ENCODE assay signal across 8 mouse cellular contexts in genomic region chr12:64966101-64966631, GRCm38 (mm10). TPM values are rescaled to one million over a fixed set of nuclear protein-coding genes. Genes with fewer than 3 reads are reported as not detected.
DNase-seq lines count a peak whose midpoint lies in the region; ATAC-seq and TF ChIP-seq lines count a peak whose summit lies in the region.

No protein-coding gene starts in this region.

- H3K36me3 ChIP-seq in E14TG2a.4 (ENCODE audit: insufficient read depth, low read length): peaks cover 25% of the 10 kb centered on the region
- no peaks in the 10 kb centered on the region for H3K36me3 ChIP-seq in forebrain, embryonic 14.5 days (ENCODE audit: control insufficient read depth, insufficient read depth, low read length)

- H3K4me2 ChIP-seq in forebrain, embryonic 14.5 days (ENCODE audit: low read length): peak overlapping the region; percentile 96

- peaks cover 19% of the 10 kb centered on the region for H3K9me3 ChIP-seq in E14TG2a.4 (ENCODE audit: low read length)
- H3K9me3 ChIP-seq in forebrain, embryonic 14.5 days (replicated peaks; ENCODE audit: control insufficient read depth, low read length): no peaks in the 10 kb centered on the region

- WGBS in forebrain, embryonic 14.5 days: under 1% methylated on average over 44 of the region's 44 CpGs

- H3K4me3 ChIP-seq in E14TG2a.4 (replicated peaks; ENCODE audit: low read length): peak overlapping the region; percentile 95
- peak overlapping the region; percentile 87 for H3K4me3 ChIP-seq in forebrain, embryonic 14.5 days (ENCODE audit: low read depth, low read length)

- peak overlapping the region; percentile 85 for H3K9ac ChIP-seq in forebrain, embryonic 14.5 days (ENCODE audit: low read length)

- peaks cover 31% of the 10 kb centered on the region for H3K4me1 ChIP-seq in E14TG2a.4 (replicated peaks; ENCODE audit: low read depth, low read length)
- peaks cover 30% of the 10 kb centered on the region for H3K4me1 ChIP-seq in forebrain, embryonic 14.5 days (ENCODE audit: control insufficient read depth, insufficient read depth, low read length)

- peak; percentile 48 for DNase-seq in adrenal gland, postnatal 25 days
- peak; percentile 49 for DNase-seq in forebrain, embryonic 14.5 days (ENCODE audit: low spot score)
- DNase-seq in heart, postnatal 4 days: peak; percentile 62
- peak; percentile 48 to 55 for DNase-seq in layer of hippocampus, postnatal 14 days (ENCODE audit: low spot score in 2 of 2)
- peak; percentile 37 for DNase-seq in lung, postnatal 14 days
- peak; percentile 39 for DNase-seq in right cerebral cortex, adult 18-20 months
- DNase-seq in urinary bladder, postnatal 25 days (ENCODE audit: low spot score): peak; percentile 46

- H3K27ac ChIP-seq in forebrain, embryonic 14.5 days (ENCODE audit: low read depth, low read length): peak overlapping the region; percentile 86

- no peak for TF ChIP-seq CTCF in E14TG2a.4 (conservative IDR thresholded peaks at IDR 0.05; ENCODE audit: low read length)

- ATAC-seq in forebrain, embryonic 14.5 days: peak; percentile 25

- no peaks in the 10 kb centered on the region for H3K27me3 ChIP-seq in E14TG2a.4 (ENCODE audit: insufficient read depth, low read length)
- H3K27me3 ChIP-seq in forebrain, embryonic 14.5 days (replicated peaks; ENCODE audit: control insufficient read depth, insufficient read depth, low read length): no peaks in the 10 kb centered on the region

RNA-seq across cellular contexts. Expression of gene Togaram1, which starts 0.6 kb away (rescaled TPM):
- total RNA-seq in adrenal gland, postnatal 25 days (2021): 36.8 and 37.1 TPM in 2 replicates
- polyA plus RNA-seq in forebrain, embryonic 14.5 days (2014; fragmentation: Nextera tagmentation; extraction: Ambion mirVana): 20.3 and 27.8 TPM in 2 replicates
- total RNA-seq in heart, postnatal 4 days (2021): 10 to 100 TPM; 16.5 to 18.9 TPM
- 10 to 100 TPM; 37.7 to 38.0 TPM for total RNA-seq in layer of hippocampus, postnatal 14 days (2021)

RNA-seq across cellular contexts. Expression of gene Klhl28, which starts 0.8 kb away (rescaled TPM):
- 13.0 and 14.5 TPM in 2 replicates for total RNA-seq in adrenal gland, postnatal 25 days (2021)
- 33.5 and 37.2 TPM in 2 replicates for polyA plus RNA-seq in forebrain, embryonic 14.5 days (2014; fragmentation: Nextera tagmentation; extraction: Ambion mirVana)
- 10 to 100 TPM; 12.9 to 13.0 TPM for total RNA-seq in heart, postnatal 4 days (2021)
- 10 to 100 TPM; 21.4 to 23.8 TPM for total RNA-seq in layer of hippocampus, postnatal 14 days (2021)

RNA-seq across cellular contexts. Expression of gene Gm527, which starts 48.5 kb away (rescaled TPM):
- 5.1 and 8.2 TPM in 2 replicates for total RNA-seq in adrenal gland, postnatal 25 days (2021)
- 1.7 and 2.9 TPM in 2 replicates for polyA plus RNA-seq in forebrain, embryonic 14.5 days (2014; fragmentation: Nextera tagmentation; extraction: Ambion mirVana)
- total RNA-seq in heart, postnatal 4 days (2021): 1 to 10 TPM; 3.8 to 4.9 TPM
- total RNA-seq in layer of hippocampus, postnatal 14 days (2021): 10 to 100 TPM; 11.7 to 12.3 TPM

Comparison
In these comparisons a context has a peak if more than half of its experiments do, and no peak if none do; other contexts are left out.
1. Peak in every context shown above with its lines: DNase-seq, ATAC-seq, H3K4me3 ChIP-seq and H3K27ac ChIP-seq.